Mouse (Mus musculus) forebrain, embryonic 10.5 days (tissue): ENCODE measurements around the gene Luc7l. TPM values are rescaled to one million over a fixed set of nuclear protein-coding genes. Genes with fewer than 3 reads are reported as not detected.

Experiments
- DNase-seq: peaks from one replicate; pipeline ENCODE4 v3.0.0-alpha.2; 2017; ENCODE audit warnings: low spot score; ENCODE audit errors: extremely low spot score
- H3K27ac ChIP-seq: fragments of 300-500 bp; sonication (generic); 2 replicates; pipeline ENCODE4 v1.5.1; 2016; ENCODE audit warnings: mild to moderate bottlenecking
- H3K27me3 ChIP-seq: fragments of 300-500 bp; sonication (generic); 2 replicates; pipeline ENCODE4 v1.6.1; 2016; ENCODE audit warnings: mild to moderate bottlenecking; ENCODE audit not compliant: poor library complexity, severe bottlenecking
- H3K36me3 ChIP-seq: fragments of 300-500 bp; sonication (generic); replicated peaks from 2 replicates; pipeline ENCODE4 v1.6.1; 2016; ENCODE audit warnings: mild to moderate bottlenecking, moderate library complexity
- H3K4me1 ChIP-seq: fragments of 300-500 bp; sonication (generic); 2 replicates; pipeline ENCODE4 v1.6.1; 2016
- H3K4me3 ChIP-seq: fragments of 300-500 bp; sonication (generic); 2 replicates; pipeline ENCODE4 v1.5.1; 2016; ENCODE audit warnings: mild to moderate bottlenecking, moderate library complexity
- H3K9me3 ChIP-seq: fragments of 300-500 bp; sonication (generic); 2 replicates; pipeline ENCODE4 v1.6.1; 2016; ENCODE audit warnings: mild to moderate bottlenecking, moderate library complexity
- WGBS: fragments of 180-500 bp; shearing (Covaris S2); methylation state at CpG from one replicate; pipeline ENCODE4 v1.1.7; 2016; 5-methylcytosine and 5-hydroxymethylcytosine counted together
- polyA plus RNA-seq: library from polyadenylated mRNA; unstranded; fragments of >200 nt; fragmentation: Nextera tagmentation; extraction: Ambion mirVana; gene quantifications from 2 replicates; pipeline ENCODE4 v1.2.1, GENCODE M21; 2016

Gene Luc7l
- polyA plus RNA-seq, 1 experiment from 2014 or later, result 116 TPM

GRCm38 (mm10) chr17:26235077-26235815 is 17.4 kb upstream of the Luc7l start:
- Histone ChIP-seq H3K4me3 (no peak overlapping the region), H3K27me3 (no peaks in the 10 kb centered on the region), H3K27ac (no peak overlapping the region; the same call in none of the 2 replicates), H3K4me1 (peaks cover 19% of the 10 kb centered on the region), H3K36me3 (no peaks in the 10 kb centered on the region), H3K9me3 (no peaks in the 10 kb centered on the region)
- WGBS, result 60% methylated on average over 13 of the region's 13 CpGs
- DNase-seq, result no peak

DNA sequence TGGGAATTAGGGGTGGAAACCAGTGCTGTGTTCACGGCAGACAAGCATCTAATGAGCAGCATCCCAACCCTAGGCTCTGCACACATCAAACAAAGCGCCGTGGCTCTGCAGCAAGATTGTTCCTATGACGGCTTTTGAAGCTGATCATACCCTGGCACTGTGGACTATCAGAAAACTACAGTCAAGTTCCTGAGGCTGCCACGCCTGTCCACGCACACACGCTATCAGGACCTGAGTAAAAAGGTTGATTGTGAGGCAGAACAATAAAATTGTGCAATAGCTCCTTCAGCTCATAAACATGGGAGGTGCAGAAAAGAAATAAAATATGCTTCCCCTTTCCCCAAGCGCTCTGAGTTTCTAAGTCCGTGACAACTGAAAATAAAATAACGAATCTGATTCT is 15.0 kb upstream of the Luc7l start:
- no peaks in the 10 kb centered on the region for H3K9me3 ChIP-seq
- no peak overlapping the region for H3K27ac ChIP-seq
- no peaks in the 10 kb centered on the region for H3K27me3 ChIP-seq
- H3K4me3 ChIP-seq, result no peak overlapping the region
- H3K4me1 ChIP-seq, result peaks cover 25% of the 10 kb centered on the region
- DNase-seq, result no peak
- no peaks in the 10 kb centered on the region for H3K36me3 ChIP-seq
- WGBS, result 89% methylated on average over 10 of the region's 10 CpGs

GRCm38 (mm10) chr17:26239551-26239950 is 13.1 kb upstream of the Luc7l start:
- H3K36me3 ChIP-seq, result no peaks in the 10 kb centered on the region
- WGBS, result 80% methylated on average over 2 of the region's 2 CpGs
- no peaks in the 10 kb centered on the region for H3K27me3 ChIP-seq
- no peak for DNase-seq
- H3K4me3 ChIP-seq, result no peak overlapping the region
- peaks cover 40% of the 10 kb centered on the region for H3K4me1 ChIP-seq
- H3K9me3 ChIP-seq, result no peaks in the 10 kb centered on the region
- no peak overlapping the region for H3K27ac ChIP-seq

DNA sequence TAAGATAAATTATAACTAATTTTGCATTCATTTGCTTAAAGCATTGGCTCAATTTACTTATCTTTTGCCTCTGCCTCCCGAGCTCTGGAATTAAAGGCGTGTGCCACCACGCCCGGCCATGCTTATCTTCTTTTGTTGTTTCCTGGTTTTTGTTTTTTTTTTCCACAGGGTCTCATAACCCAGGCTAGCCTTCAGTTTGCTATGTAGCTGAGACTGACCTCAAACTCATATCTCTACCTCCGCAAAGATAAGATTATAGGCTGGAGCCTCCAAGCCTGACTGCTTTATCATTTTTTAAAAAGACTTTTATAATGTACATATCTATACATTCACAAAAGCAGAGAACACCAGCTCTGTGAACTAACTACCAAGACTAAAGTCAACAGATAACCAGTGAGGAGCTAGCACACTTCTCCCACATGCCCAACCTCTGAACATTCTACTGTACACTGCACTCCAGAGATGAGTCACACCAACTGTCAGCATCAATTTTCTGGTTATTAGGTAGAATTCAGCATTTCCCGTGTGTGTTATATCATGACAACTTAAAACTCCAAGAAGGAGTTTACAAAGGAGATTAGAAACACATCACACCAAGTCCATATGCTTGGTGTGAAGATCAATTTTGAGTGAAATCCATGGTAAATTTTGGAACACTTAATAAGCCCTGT is 12.4 kb upstream of the Luc7l start:
- Histone ChIP-seq H3K27me3 (no peaks in the 10 kb centered on the region), H3K27ac (no peak overlapping the region), H3K9me3 (no peaks in the 10 kb centered on the region), H3K4me1 (peaks cover 35% of the 10 kb centered on the region), H3K36me3 (no peaks in the 10 kb centered on the region), H3K4me3 (no peak overlapping the region)
- no peak for DNase-seq
- 87% methylated on average over 6 of the region's 6 CpGs for WGBS

GRCm38 (mm10) chr17:26240990-26241389 is 11.7 kb upstream of the Luc7l start:
- 86% methylated on average over 6 of the region's 6 CpGs for WGBS
- Histone ChIP-seq H3K4me1 (peaks cover 28% of the 10 kb centered on the region), H3K27me3 (no peaks in the 10 kb centered on the region), H3K4me3 (no peak overlapping the region), H3K27ac (no peak overlapping the region), H3K36me3 (no peaks in the 10 kb centered on the region), H3K9me3 (no peaks in the 10 kb centered on the region)
- DNase-seq, result no peak

- Histone ChIP-seq H3K4me1 (peaks cover 21% of the 10 kb centered on the region), H3K27me3 (no peaks in the 10 kb centered on the region), H3K9me3 (no peaks in the 10 kb centered on the region), H3K4me3 (peak overlapping the region; percentile 74), H3K36me3 (no peaks in the 10 kb centered on the region), H3K27ac (peak overlapping the region; percentile 86)
- WGBS, result under 1% methylated on average over 32 of the region's 32 CpGs
- DNase-seq, result no peak
Observed at GRCm38 (mm10) chr17:26243471-26244100, 9.1 kb upstream of the Luc7l start.

DNA sequence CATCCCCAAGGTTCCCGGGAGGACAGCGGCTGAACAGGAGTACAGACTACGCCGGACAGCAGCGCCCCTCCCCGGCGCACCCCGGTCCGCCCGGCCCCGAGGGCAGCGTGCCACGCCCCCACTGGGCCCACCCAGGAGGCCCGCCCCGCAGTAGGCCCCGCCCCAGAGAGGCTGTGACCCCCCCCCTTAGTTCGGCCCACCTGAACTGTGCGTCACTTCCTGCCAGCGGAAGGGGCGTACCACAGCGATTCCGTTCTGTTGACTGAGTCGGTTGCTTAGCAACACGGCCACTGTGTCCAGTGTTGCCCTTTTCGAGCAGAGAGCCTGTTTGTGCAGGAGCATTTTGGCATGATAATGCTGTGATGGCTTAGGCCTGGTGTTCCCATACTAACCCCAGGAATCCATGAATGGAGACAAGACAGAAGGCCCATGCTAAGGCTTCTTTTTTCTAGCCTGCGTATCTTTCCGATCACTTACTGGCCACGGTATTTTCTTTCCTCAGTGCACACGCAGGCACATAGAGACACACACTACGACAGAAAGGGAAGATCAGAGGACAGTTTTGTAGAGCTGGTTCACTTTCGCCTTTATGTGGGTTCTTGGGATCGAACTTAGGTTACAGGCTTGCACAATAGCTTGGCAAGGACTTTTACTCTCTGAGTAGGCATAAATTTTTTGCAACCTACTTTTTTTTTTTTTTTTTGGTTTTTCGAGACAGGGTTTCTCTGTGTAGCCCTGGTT is 8.4 kb upstream of the Luc7l start, which contains the start of gene Fam234a:
Gene Fam234a (minus strand): TSS at position 142 of the 741 bp plus-strand sequence.
- no peaks in the 10 kb centered on the region for H3K36me3 ChIP-seq
- peak; percentile 98 for DNase-seq
- no peaks in the 10 kb centered on the region for H3K27me3 ChIP-seq
- H3K27ac ChIP-seq, result peak within 1 kb of the TSS; percentile 86
- H3K4me1 ChIP-seq, result peaks cover 21% of the 10 kb centered on the region
- no peaks in the 10 kb centered on the region for H3K9me3 ChIP-seq
- peak within 1 kb of the TSS; percentile 74 for H3K4me3 ChIP-seq
- 8% methylated on average over 33 of the region's 33 CpGs for WGBS

GRCm38 (mm10) chr17:26251886-26252538 is 684 bp upstream of the Luc7l start:
- no peak for DNase-seq
- Histone ChIP-seq H3K4me1 (peaks cover 17% of the 10 kb centered on the region), H3K4me3 (peak overlapping the region; percentile 98), H3K27me3 (no peaks in the 10 kb centered on the region), H3K9me3 (no peaks in the 10 kb centered on the region), H3K36me3 (peaks cover 29% of the 10 kb centered on the region), H3K27ac (peak overlapping the region; percentile 99)
- 53% methylated on average over 4 of the region's 4 CpGs for WGBS

DNA sequence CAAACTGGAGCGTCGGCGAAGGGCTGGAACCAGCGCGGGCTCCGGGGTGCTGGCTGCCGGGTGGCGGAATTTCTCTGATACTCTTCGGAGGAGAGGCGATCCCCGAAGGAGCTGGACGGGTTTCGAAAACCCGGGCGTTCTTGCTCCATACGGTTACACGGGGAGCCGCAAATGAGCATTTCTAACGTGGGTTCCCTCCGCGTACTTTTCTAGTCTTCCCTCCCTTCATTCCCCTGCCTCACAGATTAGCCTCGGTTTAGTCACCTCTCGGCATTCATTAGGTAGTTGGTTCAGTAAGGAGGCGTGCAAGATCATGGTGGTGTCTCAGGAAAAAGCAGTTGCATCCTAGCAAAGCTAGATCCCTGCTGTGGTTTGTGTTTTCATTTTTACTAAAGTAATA is 703 bp downstream of the Luc7l start:
- Histone ChIP-seq H3K4me1 (peaks cover 17% of the 10 kb centered on the region), H3K9me3 (no peaks in the 10 kb centered on the region), H3K4me3 (peak overlapping the region; percentile 98), H3K36me3 (peaks cover 43% of the 10 kb centered on the region), H3K27me3 (no peaks in the 10 kb centered on the region), H3K27ac (peak overlapping the region; percentile 99)
- DNase-seq, result no peak
- under 1% methylated on average over 24 of the region's 24 CpGs for WGBS

- peaks cover 17% of the 10 kb centered on the region for H3K4me1 ChIP-seq
- 93% methylated on average over 7 of the region's 7 CpGs for WGBS
- peaks cover 62% of the 10 kb centered on the region for H3K36me3 ChIP-seq
- H3K4me3 ChIP-seq, result no peak overlapping the region
- H3K27me3 ChIP-seq, result no peaks in the 10 kb centered on the region
- H3K9me3 ChIP-seq, result no peaks in the 10 kb centered on the region
- DNase-seq, result no peak
- H3K27ac ChIP-seq, result no peak overlapping the region
Observed at GRCm38 (mm10) chr17:26255313-26255712, 2.6 kb downstream of the Luc7l start.

DNA sequence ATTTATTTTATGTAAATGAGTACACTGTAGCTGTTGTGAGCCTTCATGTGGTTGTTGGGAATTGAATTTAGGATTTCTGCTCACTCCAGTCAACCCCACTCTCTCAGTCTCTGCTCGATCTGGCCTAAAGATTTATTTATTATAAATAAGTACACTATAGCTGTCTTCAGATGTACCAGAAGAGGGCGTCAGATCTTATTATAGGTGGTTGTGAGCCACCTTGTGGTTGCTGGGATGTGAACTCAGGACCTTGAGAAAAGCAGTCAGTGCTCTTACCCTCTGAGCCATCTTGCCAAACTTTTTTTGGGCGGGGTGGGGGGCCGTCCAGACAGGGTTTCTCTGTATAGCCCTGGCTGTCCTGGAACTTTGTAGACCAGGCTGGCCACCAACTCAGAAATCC is 9.1 kb downstream of the Luc7l start:
- no peaks in the 10 kb centered on the region for H3K4me1 ChIP-seq
- WGBS, result 90% methylated on average over 4 of the region's 4 CpGs
- peaks cover 99% of the 10 kb centered on the region for H3K36me3 ChIP-seq

DNA sequence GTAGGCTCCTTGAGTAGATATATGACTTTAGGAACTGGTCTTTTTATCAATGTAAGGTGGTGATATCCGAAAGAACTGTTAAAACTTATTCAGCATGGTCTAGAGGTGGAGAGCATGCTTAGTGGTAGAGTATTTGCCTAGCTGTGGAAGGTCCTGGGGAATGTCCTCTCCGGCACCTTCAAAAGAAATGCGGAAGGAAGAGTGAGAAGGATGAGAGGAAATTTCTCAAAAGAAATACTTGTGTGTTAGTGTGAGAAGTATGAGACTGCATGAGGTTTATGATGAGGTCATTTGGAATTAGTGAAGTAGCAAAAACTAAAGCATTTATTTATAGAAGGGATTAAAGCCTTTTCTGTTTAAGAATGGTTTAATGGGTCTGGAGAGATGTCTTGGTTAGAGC is 9.7 kb downstream of the Luc7l start:
- H3K36me3 ChIP-seq, result peaks cover 99% of the 10 kb centered on the region
- DNase-seq, result no peak
- H3K9me3 ChIP-seq, result no peaks in the 10 kb centered on the region
- no peak overlapping the region for H3K27ac ChIP-seq
- no peaks in the 10 kb centered on the region for H3K27me3 ChIP-seq
- WGBS, result 96% methylated on average over 3 of the region's 3 CpGs
- no peaks in the 10 kb centered on the region for H3K4me1 ChIP-seq
- no peak overlapping the region for H3K4me3 ChIP-seq

More for the DNA sequence above, 9.1 kb downstream of the Luc7l start:
- Histone ChIP-seq H3K9me3 (no peaks in the 10 kb centered on the region), H3K4me3 (no peak overlapping the region), H3K27me3 (no peaks in the 10 kb centered on the region), H3K27ac (no peak overlapping the region)
- no peak for DNase-seq
